15 mouse cellular contexts compared by ENCODE assay signal in genomic region chr3:51202491-51202987, GRCm38 (mm10). TPM values are rescaled to one million over a fixed set of nuclear protein-coding genes. Genes with fewer than 3 reads are reported as not detected.
DNase-seq lines count a peak whose midpoint lies in the region; ATAC-seq lines count a peak whose summit lies in the region.
"Had no signal": no experiment of that assay in that cellular context is flagged by ENCODE, and none has a peak within 500 bp of the region (broad histone marks: within the 10 kb centered on the region; RNA-seq: fewer than 3 reads in every experiment).

No protein-coding gene starts in this region.

- H3K9me3 ChIP-seq in heart, embryonic 11.5 days (replicated peaks; ENCODE audit: control insufficient read depth, low read length): no peaks in the 10 kb centered on the region
- no peaks in the 10 kb centered on the region for H3K9me3 ChIP-seq in embryonic facial prominence, embryonic 10.5 days
- H3K9me3 ChIP-seq: limb, embryonic 13.5 days; neural tube, embryonic 15.5 days had no signal

- DNase-seq in heart, postnatal 25 days (ENCODE audit: low spot score): no peak
- DNase-seq in adrenal gland, postnatal 10 days: peak; percentile 85
- DNase-seq in gastrocnemius, postnatal 36 days: peak; percentile 32 to 71
- DNase-seq in kidney, postnatal 36 days: peak; percentile 90 to 94
- no peak for DNase-seq in embryonic facial prominence, embryonic 10.5 days (ENCODE audit: low spot score)
- no peak for DNase-seq in layer of hippocampus, adult 11-12 months (ENCODE audit: low spot score)
- no peak for DNase-seq in spleen, postnatal 14 days (ENCODE audit: low spot score in 2 of 2)
- DNase-seq: cerebellum, adult 11-12 months; right cerebral cortex, postnatal 25 days had no signal

- WGBS in heart, embryonic 11.5 days (ENCODE audit: insufficient replicate concordance): 76% methylated on average over 8 of the region's 8 CpGs
- WGBS in embryonic facial prominence, embryonic 10.5 days: 91% methylated on average over 8 of the region's 8 CpGs

- H3K36me3 ChIP-seq in heart, embryonic 11.5 days (ENCODE audit: control insufficient read depth, insufficient read depth, low read length): no peaks in the 10 kb centered on the region
- H3K36me3 ChIP-seq in embryonic facial prominence, embryonic 10.5 days (replicated peaks): no peaks in the 10 kb centered on the region
- H3K36me3 ChIP-seq: limb, embryonic 13.5 days; neural tube, embryonic 15.5 days had no signal

- ATAC-seq in heart, embryonic 11.5 days (replicated peaks; ENCODE audit: insufficient number of reproducible peaks, low FRiP score, low TSS enrichment): 0 out of 2 replicates have a peak, but pooled peaks have one; percentile 31
- ATAC-seq: hindbrain, embryonic 16.5 days had no signal

- H3K4me2 ChIP-seq in heart, embryonic 11.5 days: no peak overlapping the region
- H3K4me2 ChIP-seq: limb, embryonic 13.5 days; neural tube, embryonic 15.5 days had no signal

- intact Hi-C loops in heart, postnatal 25 days (cut with DNase I): no loop called here
- intact Hi-C loops in gastrocnemius, postnatal 36 days (cut with DNase I): no loop called here

- H3K9ac ChIP-seq in heart, embryonic 11.5 days (ENCODE audit: low read depth, low read length): no peak overlapping the region
- H3K9ac ChIP-seq: limb, embryonic 13.5 days; neural tube, embryonic 15.5 days had no signal

- H3K4me1 ChIP-seq in heart, embryonic 11.5 days (ENCODE audit: control insufficient read depth, insufficient read depth, low read length): no peaks in the 10 kb centered on the region
- H3K4me1 ChIP-seq in embryonic facial prominence, embryonic 10.5 days: 0 out of 2 replicates have a peak, but pooled peaks cover 6% of the 10 kb centered on the region

- H3K27me3 ChIP-seq in heart, embryonic 11.5 days (ENCODE audit: control insufficient read depth, insufficient read depth, low read length): no peaks in the 10 kb centered on the region
- H3K27me3 ChIP-seq in embryonic facial prominence, embryonic 10.5 days (replicated peaks; ENCODE audit: low read depth, poor library complexity, severe bottlenecking): no peaks in the 10 kb centered on the region
- H3K27me3 ChIP-seq: limb, embryonic 13.5 days; neural tube, embryonic 15.5 days had no signal

- H3K27ac ChIP-seq in heart, embryonic 11.5 days (ENCODE audit: low read depth, low read length): no peak overlapping the region
- H3K27ac ChIP-seq in embryonic facial prominence, embryonic 10.5 days (replicated peaks): no peak overlapping the region
- H3K27ac ChIP-seq: macrophage; neural tube, embryonic 15.5 days had no signal

- H3K4me3 ChIP-seq in heart, embryonic 11.5 days (ENCODE audit: low read depth, low read length): no peak overlapping the region
- no peak overlapping the region for H3K4me3 ChIP-seq in embryonic facial prominence, embryonic 10.5 days
- H3K4me3 ChIP-seq: erythroblast, embryonic 14.5 days; limb, embryonic 13.5 days; neural tube, embryonic 15.5 days had no signal

RNA-seq across cellular contexts. Expression of gene Noct, which starts 21.7 kb away (rescaled TPM):
- polyA plus RNA-seq in heart, embryonic 11.5 days (2014; fragmentation: Nextera tagmentation; extraction: Ambion mirVana): 10.4 and 12.2 TPM in 2 replicates
- total RNA-seq in heart, postnatal 25 days (2021): 10 to 100 TPM; 30.2 to 49.7 TPM
- total RNA-seq in adrenal gland, postnatal 10 days (2021): 10 to 100 TPM; 24.7 to 60.6 TPM
- 10 to 100 TPM; 24.1 to 37.6 TPM for total RNA-seq in gastrocnemius, postnatal 36 days (2021)
- 9.6 and 10.1 TPM in 2 replicates for polyA plus RNA-seq in embryonic facial prominence, embryonic 10.5 days (2016; fragmentation: Nextera tagmentation; extraction: Ambion mirVana)

Comparison
In these comparisons a context has a peak if more than half of its experiments do, and no peak if none do; other contexts are left out.
1. DNase-seq: peak in adrenal gland, postnatal 10 days (single experiment), gastrocnemius, postnatal 36 days (2 of 2) and kidney, postnatal 36 days (2 of 2); none in heart, postnatal 25 days (single experiment), embryonic facial prominence, embryonic 10.5 days (single experiment), layer of hippocampus, adult 11-12 months (single experiment) and spleen, postnatal 14 days (0 of 2).